Mouse (Mus musculus): ENCODE data around the gene Aldh3a1.
"Not testable (repeated sequence)": the region's sequence is repeated elsewhere in the genome, so short reads cannot be mapped to it uniquely, and the experiment has no call there.

Gene Aldh3a1

DNA sequence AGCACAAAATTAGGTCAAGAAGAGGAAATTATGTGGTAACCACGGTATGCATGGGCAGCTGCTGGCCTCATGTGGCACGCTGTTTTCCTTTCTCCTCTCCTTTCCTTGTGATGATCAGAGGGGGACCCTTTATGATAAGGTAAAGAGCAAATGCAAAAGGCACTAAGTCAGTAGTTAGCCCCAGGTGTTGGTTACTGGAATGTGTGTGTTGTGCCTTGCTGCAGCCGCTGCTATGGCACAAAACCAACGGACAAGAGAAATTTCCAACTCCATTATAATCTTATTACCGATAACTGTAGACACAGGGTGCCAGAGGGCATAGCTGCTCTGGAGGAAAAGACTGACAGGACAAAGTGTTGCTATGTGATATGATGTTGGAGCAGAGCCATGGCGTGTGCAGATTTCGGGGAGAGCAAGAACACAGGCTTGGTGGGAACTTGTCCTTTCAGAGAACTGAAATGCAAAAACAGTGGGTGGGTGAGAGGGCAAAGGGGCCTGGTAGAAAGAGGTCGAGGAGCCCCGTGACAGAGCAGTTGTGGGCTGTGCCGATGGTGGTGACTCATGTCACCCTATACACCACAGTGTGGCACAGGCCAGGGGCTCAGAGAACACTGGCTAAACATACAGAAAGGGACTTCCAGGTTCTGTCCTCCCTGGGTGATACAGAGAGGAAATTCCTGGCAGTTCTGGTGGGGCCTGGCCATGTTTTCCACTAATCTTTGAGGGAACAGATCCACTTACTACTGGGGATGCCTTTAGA is at the start of gene Aldh3a1:
Gene Aldh3a1, plus strand, starts transcription at position 51 of the 760 bp plus-strand sequence.
- DNase-seq (ENCODE audit: low spot score in 2 of 2): no peak

GRCm38 (mm10) chr11:61158141-61158540 is 49.2 kb upstream of the Aldh3a1 start:
- no peak for DNase-seq (ENCODE audit: low spot score in 2 of 2)

DNA sequence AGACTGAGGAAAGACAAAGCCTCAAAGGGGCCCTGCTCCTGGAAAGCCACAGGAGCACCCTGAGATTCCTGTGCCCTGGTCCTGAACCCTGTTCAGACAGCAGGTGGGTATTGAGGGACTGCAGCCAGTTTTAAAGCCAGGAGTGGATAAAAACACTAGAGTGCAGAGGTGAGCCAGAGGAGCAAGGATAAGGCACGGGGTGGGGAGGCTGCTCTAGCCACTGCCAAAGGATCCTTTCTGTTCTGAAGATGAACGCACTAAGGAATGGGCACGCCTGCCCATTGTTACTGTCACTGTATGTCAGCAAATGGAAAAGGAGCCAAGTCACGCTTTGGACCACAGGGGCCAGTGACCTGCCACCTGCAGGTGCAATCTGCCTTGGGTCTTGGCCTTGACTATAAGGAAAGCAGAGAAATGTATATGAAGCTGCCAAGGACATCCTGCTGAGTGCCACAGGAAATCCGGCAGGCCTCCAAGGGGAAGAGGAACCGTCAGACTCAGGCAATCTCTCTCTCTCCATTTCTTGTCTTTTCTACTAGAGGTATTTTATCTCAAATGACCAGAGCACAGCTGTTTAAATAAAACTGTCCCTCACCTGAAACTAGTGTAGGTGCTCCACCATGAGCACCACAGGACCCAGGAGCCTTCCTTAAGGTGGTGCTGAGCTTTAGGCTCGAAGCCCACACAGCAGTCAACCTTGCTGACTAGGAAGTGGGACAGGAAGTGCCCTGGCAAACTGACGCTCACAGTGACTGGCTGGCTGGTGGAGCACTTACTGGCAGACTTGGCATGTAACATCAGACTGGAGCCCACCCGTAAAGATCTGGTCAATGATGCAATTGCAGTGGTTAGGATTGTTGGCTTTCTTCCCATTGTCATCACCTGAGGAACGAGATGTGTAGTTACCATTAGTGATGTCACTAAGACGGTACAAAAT is 47.3 kb upstream of the Aldh3a1 start:
- DNase-seq (ENCODE audit: low spot score in 2 of 2): no peak

GRCm38 (mm10) chr11:61161121-61161520 is 46.2 kb upstream of the Aldh3a1 start:
- no peak for DNase-seq (ENCODE audit: low spot score in 2 of 2)

- no peak for DNase-seq (ENCODE audit: low spot score in 2 of 2)
Measured at GRCm38 (mm10) chr11:61162776-61163175, 44.6 kb upstream of the Aldh3a1 start.

DNA sequence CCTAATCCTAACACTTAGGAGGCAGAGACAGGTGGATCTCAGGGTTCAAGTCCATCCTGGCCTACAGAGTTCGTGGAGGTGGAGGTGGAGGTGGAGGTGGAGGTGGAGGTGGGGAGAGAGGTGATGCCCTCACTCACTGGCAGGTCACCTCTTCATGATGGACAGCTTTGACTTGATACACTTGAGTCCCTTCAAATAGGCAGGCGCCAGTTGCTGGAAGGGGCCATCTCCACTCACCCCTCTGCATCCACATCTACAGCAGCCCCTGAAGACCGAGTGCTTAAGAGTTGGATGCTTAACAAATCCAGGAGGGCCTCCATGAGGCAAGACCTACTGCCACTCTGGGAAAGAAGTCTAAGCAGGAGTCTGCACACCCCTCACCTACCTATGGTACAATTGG is 44.0 kb upstream of the Aldh3a1 start:
- no peak for DNase-seq (ENCODE audit: low spot score in 2 of 2)

GRCm38 (mm10) chr11:61164366-61164765 is 43.0 kb upstream of the Aldh3a1 start:
- DNase-seq (ENCODE audit: low spot score in 2 of 2): no peak

DNA sequence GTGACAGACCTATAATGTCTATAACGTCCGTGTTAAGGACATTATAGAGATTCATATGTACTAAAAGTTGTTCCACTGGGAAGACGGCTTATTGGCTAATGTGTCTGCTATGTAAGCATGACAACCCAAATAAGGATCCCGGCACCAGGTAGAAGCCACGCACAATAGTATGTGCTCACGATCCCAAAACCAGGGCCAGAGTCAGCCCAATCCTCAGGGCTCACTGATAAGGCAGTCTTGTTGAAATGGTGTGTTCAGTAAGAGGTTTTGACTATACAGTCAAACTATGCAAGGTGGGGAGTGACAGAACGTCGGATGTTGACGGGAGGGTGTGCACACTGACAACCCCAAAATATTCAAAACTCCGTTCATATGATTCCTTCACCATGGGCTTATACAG is 42.5 kb upstream of the Aldh3a1 start:
- no peak for DNase-seq (ENCODE audit: low spot score in 2 of 2)

DNA sequence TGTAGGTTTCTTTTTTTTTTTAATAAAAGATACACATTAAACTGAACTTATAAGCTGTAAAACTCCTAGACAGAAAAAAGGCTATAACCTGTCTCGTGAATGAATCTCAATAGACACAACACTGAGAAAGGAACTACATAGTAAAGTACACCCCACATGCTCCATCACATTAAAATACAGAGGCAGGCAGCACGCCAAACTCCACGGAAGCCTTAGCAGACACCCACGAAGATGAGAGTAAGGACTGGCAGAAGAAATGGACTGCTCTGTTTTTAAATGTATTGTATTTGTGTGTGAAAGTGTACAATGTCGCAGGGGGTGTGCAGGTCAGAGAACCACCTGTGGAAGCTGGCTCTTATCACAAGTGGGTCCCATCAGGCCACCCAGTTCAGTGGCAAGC is 37.2 kb upstream of the Aldh3a1 start:
- no peak for DNase-seq (ENCODE audit: low spot score in 2 of 2)

GRCm38 (mm10) chr11:61173477-61173876 is 33.9 kb upstream of the Aldh3a1 start:
- not testable (repeated sequence) for DNase-seq (ENCODE audit: low spot score in 2 of 2)

- DNase-seq (ENCODE audit: low spot score in 2 of 2): peak; percentile 35 to 47
Measured at GRCm38 (mm10) chr11:61174291-61174820, 33.0 kb upstream of the Aldh3a1 start.

GRCm38 (mm10) chr11:61174821-61175658 is 32.3 kb upstream of the Aldh3a1 start, which contains the start of gene Usp22:
Gene Usp22, minus strand, starts transcription at chr11:61175055.
- DNase-seq (ENCODE audit: low spot score in 2 of 2): peak; percentile 95 to 96

- DNase-seq (ENCODE audit: low spot score in 2 of 2): no peak
Measured at GRCm38 (mm10) chr11:61175778-61176177, 31.6 kb upstream of the Aldh3a1 start.

GRCm38 (mm10) chr11:61176321-61176720 is 31.0 kb upstream of the Aldh3a1 start:
- no peak for DNase-seq (ENCODE audit: low spot score in 2 of 2)

GRCm38 (mm10) chr11:61180361-61180760 is 27.0 kb upstream of the Aldh3a1 start:
- no peak for DNase-seq (ENCODE audit: low spot score in 2 of 2)

- no peak for DNase-seq (ENCODE audit: low spot score in 2 of 2)
Measured at GRCm38 (mm10) chr11:61181624-61182023, 25.7 kb upstream of the Aldh3a1 start.

DNA sequence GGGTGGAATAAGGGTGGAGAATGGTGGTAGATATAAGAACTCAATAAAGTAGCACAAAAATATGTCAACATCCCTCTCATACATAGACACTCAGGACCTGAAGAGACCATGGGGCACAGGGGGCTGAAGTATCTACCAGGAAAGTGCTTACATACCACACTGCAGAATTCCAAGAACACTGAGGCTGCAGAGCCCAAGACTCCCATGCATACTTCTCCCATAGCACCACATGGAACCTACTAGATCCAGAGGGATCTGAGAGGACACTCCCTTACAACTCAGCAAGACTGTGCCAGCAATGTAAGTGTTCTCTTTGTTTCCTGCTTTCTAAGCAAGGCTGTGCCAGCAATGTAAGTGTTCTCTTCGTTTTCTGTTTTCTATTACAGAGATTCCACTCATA is 23.5 kb upstream of the Aldh3a1 start:
- DNase-seq (ENCODE audit: low spot score in 2 of 2): no peak

GRCm38 (mm10) chr11:61190776-61191175 is 16.6 kb upstream of the Aldh3a1 start:
- DNase-seq (ENCODE audit: low spot score in 2 of 2): no peak

- not testable (repeated sequence) for DNase-seq (ENCODE audit: low spot score in 2 of 2)
Measured at GRCm38 (mm10) chr11:61192123-61192522, 15.2 kb upstream of the Aldh3a1 start.

GRCm38 (mm10) chr11:61192779-61193178 is 14.6 kb upstream of the Aldh3a1 start:
- no peak for DNase-seq (ENCODE audit: low spot score in 2 of 2)

DNA sequence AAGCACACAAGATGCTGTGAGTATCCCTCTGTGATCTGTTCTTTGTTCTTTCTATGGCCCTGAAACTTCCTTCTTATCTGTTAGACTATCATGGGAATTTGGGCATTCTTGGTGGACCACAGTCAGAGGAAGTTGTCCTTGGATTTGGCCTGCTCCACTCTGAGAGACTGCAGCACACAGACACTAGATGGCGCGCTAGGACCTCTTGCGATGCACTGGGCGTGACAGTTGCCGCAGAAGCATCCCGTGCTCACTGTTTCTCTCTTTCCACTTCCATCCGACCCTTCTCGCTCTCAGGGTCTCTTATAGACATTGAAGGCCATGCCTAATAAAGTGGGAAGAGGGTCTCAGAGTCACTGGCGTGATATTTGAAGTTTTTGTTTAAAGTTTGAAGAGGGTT is 13.9 kb upstream of the Aldh3a1 start:
- DNase-seq (ENCODE audit: low spot score in 2 of 2): peak; percentile 37 to 66
